ENCODE assay signal across 6 mouse cellular contexts in genomic region chr5:105238402-105238801, GRCm38 (mm10). TPM values are rescaled to one million over a fixed set of nuclear protein-coding genes. Genes with fewer than 3 reads are reported as not detected.
"Had no signal": no experiment of that assay in that cellular context is flagged by ENCODE, and none has a peak within 500 bp of the region (broad histone marks: within the 10 kb centered on the region; RNA-seq: fewer than 3 reads in every experiment).

No protein-coding gene starts in this region.

RNA-seq across cellular contexts. Expression of gene Gbp10, which starts 0.9 kb away (rescaled TPM):
- polyA plus RNA-seq: neural tube, embryonic 14.5 days; stomach, embryonic 14.5 days had no signal

RNA-seq across cellular contexts. Expression of gene Gm43302, which starts 55.1 kb away (rescaled TPM):
- total RNA-seq: neutrophil, adult 5-6 weeks had no signal
- polyA plus RNA-seq: neural tube, embryonic 13.5 days; neural tube, embryonic 14.5 days; stomach, embryonic 14.5 days; stomach, embryonic 15.5 days; stomach, postnatal 0 days had no signal
